Mouse (Mus musculus) hindbrain, embryonic 15.5 days (tissue): ENCODE data around the gene Wipf2. TPM values are rescaled to one million over a fixed set of nuclear protein-coding genes. Genes with fewer than 3 reads are reported as not detected.
A peak's percentile ranks its signal among the peaks of the same experiment; 100 is the strongest.
"Not testable (repeated sequence)": the region's sequence is repeated elsewhere in the genome, so short reads cannot be mapped to it uniquely, and the experiment has no call there.

Experiments
- ATAC-seq: fragments of 200-750 bp; cut with Nextera tagmentation; 2 replicates; pipeline ENCODE4 v1.8.0; 2017; ENCODE audit warnings: low read depth, moderate number of reproducible peaks, moderate TSS enrichment; ENCODE audit not compliant: low FRiP score
- H3K27ac ChIP-seq: fragments of 300-500 bp; sonication (generic); replicated peaks from 2 replicates; pipeline ENCODE4 v1.5.1; 2015; ENCODE audit warnings: mild to moderate bottlenecking, inconsistent platforms
- H3K27me3 ChIP-seq: fragments of 300-500 bp; sonication (generic); 2 replicates; pipeline ENCODE4 v1.6.1; 2015; ENCODE audit warnings: control low read depth, inconsistent platforms
- H3K36me3 ChIP-seq: fragments of 300-500 bp; sonication (generic); 2 replicates; pipeline ENCODE4 v1.6.1; 2015; ENCODE audit warnings: control low read depth, inconsistent platforms
- H3K4me1 ChIP-seq: fragments of 300-500 bp; sonication (generic); replicated peaks from 2 replicates; pipeline ENCODE4 v1.6.1; 2015; ENCODE audit warnings: control low read depth, inconsistent platforms
- H3K4me2 ChIP-seq: fragments of 300-500 bp; sonication (generic); 2 replicates; pipeline ENCODE4 v1.6.1; 2015; ENCODE audit warnings: moderate library complexity, mild to moderate bottlenecking, inconsistent platforms
- H3K4me3 ChIP-seq: fragments of 300-500 bp; sonication (generic); 2 replicates; pipeline ENCODE4 v1.5.1; 2015; ENCODE audit warnings: mild to moderate bottlenecking, inconsistent platforms
- H3K9ac ChIP-seq: fragments of 300-500 bp; sonication (generic); 2 replicates; pipeline ENCODE4 v1.6.1; 2015; ENCODE audit warnings: inconsistent platforms
- H3K9me3 ChIP-seq: fragments of 300-500 bp; sonication (generic); 2 replicates; pipeline ENCODE4 v1.6.1; 2016; ENCODE audit warnings: control low read depth, inconsistent platforms
- WGBS: fragments of 180-500 bp; shearing (Covaris S2); methylation state at CpG from one replicate; pipeline ENCODE4 v1.1.7; 2015; 5-methylcytosine and 5-hydroxymethylcytosine counted together
- polyA plus RNA-seq: library from polyadenylated mRNA; unstranded; fragments of >200 nt; fragmentation: Nextera tagmentation; extraction: Ambion mirVana; gene quantifications from 2 replicates; pipeline ENCODE4 v1.2.1, GENCODE M21; 2015

Gene Wipf2
- polyA plus RNA-seq, result 4.4 and 4.5 TPM in 2 replicates

DNA sequence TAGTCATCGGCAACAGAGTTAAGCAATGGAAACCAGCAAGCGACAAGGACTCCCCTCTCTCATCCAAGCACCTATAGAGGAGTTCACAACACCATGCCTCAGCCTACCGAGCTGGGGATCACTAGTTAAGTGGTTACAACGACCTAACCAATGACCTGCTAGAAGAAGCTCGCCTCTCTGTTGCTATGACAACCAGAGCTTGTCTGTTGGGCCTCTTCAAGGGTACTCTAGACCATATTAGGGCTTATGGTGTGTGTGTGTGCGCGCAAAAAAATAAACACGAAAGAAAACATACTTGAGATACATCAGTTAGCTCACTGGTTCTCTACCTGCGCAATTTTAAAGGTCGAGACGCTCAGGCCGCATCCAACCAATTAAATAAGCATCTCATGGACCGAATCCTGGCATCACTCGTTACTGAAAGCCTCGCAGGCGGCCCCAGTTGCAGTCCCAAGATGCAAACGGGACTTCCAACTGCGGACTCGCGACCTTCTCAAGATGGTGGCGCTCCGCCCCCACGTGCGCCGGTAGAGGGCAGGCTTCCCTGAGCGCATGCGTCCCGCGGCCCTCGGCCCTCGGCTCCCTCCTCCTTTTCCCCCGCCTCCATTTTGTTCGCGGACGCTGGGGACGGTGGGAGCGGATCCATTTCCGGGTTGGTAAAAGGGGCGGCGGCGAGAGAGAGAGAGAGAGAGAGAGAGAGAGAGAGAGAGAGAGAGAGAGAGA, at the start of gene Wipf2:
TSS of gene Wipf2 (plus strand) at position 611 of the 723 bp plus-strand sequence.
- peak; percentile 91 for ATAC-seq

DNA sequence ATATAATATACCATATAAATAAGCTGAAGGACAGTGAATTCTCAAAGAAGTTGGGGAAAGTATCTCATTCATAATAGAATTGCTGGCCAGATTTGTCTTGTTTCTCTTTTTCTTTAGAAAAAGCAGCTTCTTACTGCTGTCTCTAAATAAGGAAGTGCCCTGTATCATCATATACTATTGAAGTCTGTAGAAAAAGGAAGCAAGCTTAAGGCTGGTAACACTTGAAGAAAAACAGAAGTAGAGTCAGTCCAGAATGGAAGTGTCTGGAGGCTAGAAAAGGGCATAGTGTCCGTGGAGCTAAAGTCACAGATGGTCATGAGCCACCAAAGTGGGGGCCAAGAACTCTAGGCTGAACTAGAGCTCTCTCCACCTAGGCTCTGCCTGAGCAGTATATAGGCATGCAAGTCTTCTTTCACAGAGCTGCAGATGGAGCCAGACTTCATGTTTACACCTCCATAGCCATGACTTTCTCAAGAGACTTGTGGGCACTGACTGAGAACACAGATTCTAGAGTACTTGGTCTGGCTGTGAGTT, 46.7 kb upstream of the Wipf2 start:
- Histone ChIP-seq H3K4me3 (no peak overlapping the region), H3K9ac (no peak overlapping the region), H3K36me3 (peaks cover 67% of the 10 kb centered on the region), H3K27ac (no peak overlapping the region), H3K27me3 (no peaks in the 10 kb centered on the region), H3K9me3 (no peaks in the 10 kb centered on the region), H3K4me2 (no peak overlapping the region), H3K4me1 (peaks cover 4% of the 10 kb centered on the region)
- no peak for ATAC-seq
- 94% methylated on average over 1 of the region's 1 CpGs for whole genome bisulfite sequencing

More for the DNA sequence above, at the start of gene Wipf2:
- H3K9ac ChIP-seq, result peak within 1 kb of the TSS; percentile 66
- H3K4me2 ChIP-seq, result peak within 1 kb of the TSS; percentile 75
- peak within 1 kb of the TSS; percentile 63 for H3K4me3 ChIP-seq
- 7% methylated on average over 39 of the region's 41 CpGs for WGBS
- H3K4me1 ChIP-seq, result peaks cover 21% of the 10 kb centered on the region
- H3K27ac ChIP-seq, result peak within 1 kb of the TSS; percentile 97
- peaks cover 5% of the 10 kb centered on the region; the same call in 1 of the 2 replicates for H3K36me3 ChIP-seq
- H3K27me3 ChIP-seq, result no peaks in the 10 kb centered on the region
- H3K9me3 ChIP-seq, result no peaks in the 10 kb centered on the region

DNA sequence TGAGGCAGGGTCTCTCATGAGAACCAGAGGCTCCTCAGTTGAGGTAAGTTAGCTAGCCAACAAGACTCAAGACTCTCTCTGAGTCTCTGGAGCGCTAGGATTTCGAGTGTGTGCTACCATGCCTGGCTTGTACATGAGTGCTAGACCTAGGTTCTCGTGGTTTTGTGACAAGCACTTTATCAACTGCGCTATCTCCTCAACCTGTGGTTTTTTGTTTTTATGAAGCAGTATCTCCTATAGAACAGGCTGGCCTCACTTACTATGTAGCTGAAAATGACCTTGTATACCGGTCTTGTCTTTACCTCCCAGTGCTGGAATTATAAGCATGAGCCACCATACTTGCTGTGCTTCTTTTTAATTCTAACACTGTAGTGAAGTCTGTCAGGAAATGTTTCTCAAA, 42.5 kb upstream of the Wipf2 start:
- Histone ChIP-seq H3K4me3 (no peak overlapping the region), H3K27ac (no peak overlapping the region), H3K9me3 (no peaks in the 10 kb centered on the region), H3K4me1 (no peaks in the 10 kb centered on the region), H3K4me2 (no peak overlapping the region), H3K9ac (no peak overlapping the region), H3K27me3 (no peaks in the 10 kb centered on the region), H3K36me3 (peaks cover 87% of the 10 kb centered on the region)
- WGBS, result 95% methylated on average over 5 of the region's 5 CpGs
- ATAC-seq, result no peak

DNA sequence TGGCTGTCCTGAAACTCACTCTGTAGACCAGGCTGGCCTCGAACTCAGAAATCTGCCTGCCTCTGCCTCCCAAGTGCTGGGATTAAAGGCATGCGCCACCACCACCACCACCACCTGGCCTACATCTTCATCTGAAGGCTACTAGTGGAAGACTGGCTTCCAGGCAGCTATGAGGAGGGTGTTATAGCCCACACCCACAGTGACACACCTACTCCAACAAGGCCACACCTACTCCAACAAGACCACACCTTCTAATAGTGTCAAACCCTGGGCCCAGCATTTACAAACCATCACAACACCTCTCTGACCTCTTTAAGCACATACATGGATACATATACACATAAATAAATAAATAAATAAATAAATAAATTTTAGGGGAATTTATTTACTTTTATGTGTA, 37.4 kb upstream of the Wipf2 start:
- WGBS, result 97% methylated on average over 2 of the region's 2 CpGs
- not testable (repeated sequence) for H3K9me3 ChIP-seq, H3K27me3 ChIP-seq, ATAC-seq, H3K27ac ChIP-seq, H3K4me3 ChIP-seq, H3K9ac ChIP-seq, H3K4me1 ChIP-seq, H3K4me2 ChIP-seq
- H3K36me3 ChIP-seq, result peaks cover 86% of the 10 kb centered on the region

DNA sequence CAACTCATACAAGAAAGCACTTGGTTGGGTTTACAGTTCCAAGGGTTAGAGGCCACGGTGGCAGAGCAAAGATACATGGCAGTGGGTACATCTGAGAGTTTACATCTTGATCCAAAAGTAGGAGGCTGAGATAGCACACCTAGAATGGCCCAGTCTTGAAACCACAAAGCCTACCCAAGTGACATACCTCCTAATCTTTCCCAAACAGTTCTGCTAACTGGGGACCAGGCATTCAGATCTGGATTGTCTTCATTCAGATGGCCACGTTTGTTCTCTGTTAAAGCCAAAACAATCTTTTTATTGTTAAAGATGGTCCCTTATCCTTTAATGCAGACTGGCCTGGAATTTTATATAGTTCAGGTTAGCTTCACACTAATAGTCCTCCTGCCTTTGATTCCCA, 35.6 kb upstream of the Wipf2 start:
- no peak for ATAC-seq
- H3K4me2 ChIP-seq, result no peak overlapping the region
- no peaks in the 10 kb centered on the region for H3K4me1 ChIP-seq
- no peak overlapping the region for H3K27ac ChIP-seq
- 91% methylated on average over 2 of the region's 2 CpGs for WGBS
- H3K9me3 ChIP-seq, result no peaks in the 10 kb centered on the region
- no peak overlapping the region for H3K9ac ChIP-seq
- H3K36me3 ChIP-seq, result peaks cover 86% of the 10 kb centered on the region
- no peak overlapping the region for H3K4me3 ChIP-seq
- H3K27me3 ChIP-seq, result no peaks in the 10 kb centered on the region

DNA sequence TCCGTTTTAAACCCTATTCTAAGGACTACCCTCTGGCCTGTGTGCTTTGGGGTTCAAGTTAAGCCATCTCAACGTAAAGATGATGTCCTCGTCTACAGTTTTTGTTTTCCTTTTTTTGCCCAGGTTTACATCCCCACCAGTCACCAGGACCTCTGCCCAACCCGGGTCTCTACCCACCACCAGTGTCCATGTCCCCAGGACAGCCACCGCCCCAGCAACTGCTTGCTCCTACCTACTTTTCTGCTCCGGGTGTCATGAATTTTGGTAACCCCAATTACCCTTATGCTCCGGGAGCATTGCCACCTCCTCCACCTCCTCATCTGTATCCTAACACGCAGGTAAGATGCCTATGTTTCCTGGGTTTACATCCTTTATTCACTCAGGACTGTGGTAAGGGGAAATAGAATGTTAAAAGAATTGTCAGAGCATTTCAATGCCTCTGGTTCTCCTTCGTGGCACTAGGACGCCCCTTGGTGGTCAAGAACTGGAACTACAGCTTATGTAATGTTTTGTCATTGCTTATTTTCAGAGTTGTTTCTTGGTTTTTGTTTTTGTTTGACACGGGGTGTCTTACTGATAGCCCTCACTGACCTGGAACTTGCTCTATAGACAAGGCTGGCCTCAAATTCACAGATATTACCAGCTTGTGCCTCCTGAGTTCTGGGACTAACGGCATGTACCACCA, 34.2 kb upstream of the Wipf2 start:
- no peak overlapping the region for H3K27ac ChIP-seq
- no peak overlapping the region for H3K9ac ChIP-seq
- H3K9me3 ChIP-seq, result no peaks in the 10 kb centered on the region
- no peaks in the 10 kb centered on the region for H3K27me3 ChIP-seq
- peaks cover 84% of the 10 kb centered on the region for H3K36me3 ChIP-seq
- no peak overlapping the region for H3K4me2 ChIP-seq
- WGBS, result 78% methylated on average over 12 of the region's 12 CpGs
- no peaks in the 10 kb centered on the region for H3K4me1 ChIP-seq
- ATAC-seq, result no peak
- no peak overlapping the region for H3K4me3 ChIP-seq

DNA sequence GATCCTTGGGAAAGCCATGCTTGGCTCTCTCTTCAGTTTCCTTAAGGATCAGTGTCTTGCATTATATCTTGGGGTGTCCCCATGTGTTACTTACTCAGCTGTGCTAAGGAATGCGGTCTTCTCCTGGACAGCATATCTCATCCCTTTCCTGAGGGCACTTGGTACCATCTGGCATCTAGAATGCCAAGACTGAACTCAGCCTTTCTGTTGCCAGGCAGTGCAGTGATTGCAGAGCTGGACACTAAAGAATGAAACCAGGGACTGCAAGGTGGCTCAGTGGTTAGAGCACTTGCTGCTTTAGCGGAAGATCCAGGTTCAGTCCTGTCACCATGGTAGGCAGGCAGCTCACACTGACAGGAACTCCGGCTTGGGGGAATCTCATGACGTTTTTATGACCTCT, 33.6 kb upstream of the Wipf2 start:
- no peaks in the 10 kb centered on the region for H3K27me3 ChIP-seq
- no peaks in the 10 kb centered on the region for H3K9me3 ChIP-seq
- H3K4me3 ChIP-seq, result no peak overlapping the region
- no peak overlapping the region for H3K9ac ChIP-seq
- no peak overlapping the region for H3K27ac ChIP-seq
- no peak for ATAC-seq
- peaks cover 81% of the 10 kb centered on the region for H3K36me3 ChIP-seq
- H3K4me2 ChIP-seq, result no peak overlapping the region
- H3K4me1 ChIP-seq, result no peaks in the 10 kb centered on the region
- 83% methylated on average over 4 of the region's 4 CpGs for WGBS

DNA sequence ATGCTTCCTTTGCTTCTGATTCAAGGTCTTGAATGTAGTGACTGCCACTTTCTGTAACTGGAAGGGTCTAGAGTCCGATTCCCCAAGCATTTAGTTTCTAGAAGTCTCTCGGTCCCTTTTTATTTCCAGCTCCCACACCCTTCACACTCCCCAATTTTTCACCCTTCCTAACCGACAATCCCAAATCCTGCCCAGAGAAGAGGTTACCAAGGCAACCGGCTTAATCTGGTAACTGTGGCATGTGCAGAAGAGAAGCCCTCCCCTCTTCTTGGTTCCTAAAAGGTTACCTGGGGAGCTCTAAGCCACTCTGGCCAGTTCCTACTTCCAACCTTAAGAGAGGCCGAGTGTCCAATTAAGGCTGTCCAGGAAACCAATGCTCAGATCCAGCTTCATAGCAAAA, 28.1 kb upstream of the Wipf2 start:
- H3K27me3 ChIP-seq, result no peaks in the 10 kb centered on the region
- H3K36me3 ChIP-seq, result peaks cover 35% of the 10 kb centered on the region
- no peaks in the 10 kb centered on the region for H3K9me3 ChIP-seq
- H3K4me2 ChIP-seq, result no peak overlapping the region
- ATAC-seq, result no peak
- no peak overlapping the region for H3K9ac ChIP-seq
- no peak overlapping the region for H3K4me3 ChIP-seq
- H3K4me1 ChIP-seq, result peaks cover 36% of the 10 kb centered on the region
- 41% methylated on average over 5 of the region's 5 CpGs for WGBS
- no peak overlapping the region for H3K27ac ChIP-seq

DNA sequence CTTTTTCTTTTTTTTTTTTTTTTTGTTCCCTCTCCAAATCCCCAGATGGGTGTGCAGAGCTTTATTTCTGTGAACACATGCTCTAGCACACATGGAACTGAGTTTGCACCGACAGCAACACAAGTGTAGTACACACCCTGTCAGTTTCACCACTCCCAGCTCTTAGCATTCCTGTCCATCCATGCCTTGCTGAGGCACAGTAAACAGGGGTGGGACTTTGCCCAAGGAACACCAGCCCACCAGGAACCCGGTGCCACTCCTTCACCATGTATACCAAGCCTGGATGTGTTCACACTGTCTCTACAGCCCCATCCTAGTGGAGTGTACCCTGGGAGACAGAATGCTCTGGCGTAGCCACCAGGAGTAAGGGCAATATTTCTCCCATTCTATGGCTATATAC, 27.7 kb upstream of the Wipf2 start:
- 74% methylated on average over 3 of the region's 3 CpGs for WGBS

DNA sequence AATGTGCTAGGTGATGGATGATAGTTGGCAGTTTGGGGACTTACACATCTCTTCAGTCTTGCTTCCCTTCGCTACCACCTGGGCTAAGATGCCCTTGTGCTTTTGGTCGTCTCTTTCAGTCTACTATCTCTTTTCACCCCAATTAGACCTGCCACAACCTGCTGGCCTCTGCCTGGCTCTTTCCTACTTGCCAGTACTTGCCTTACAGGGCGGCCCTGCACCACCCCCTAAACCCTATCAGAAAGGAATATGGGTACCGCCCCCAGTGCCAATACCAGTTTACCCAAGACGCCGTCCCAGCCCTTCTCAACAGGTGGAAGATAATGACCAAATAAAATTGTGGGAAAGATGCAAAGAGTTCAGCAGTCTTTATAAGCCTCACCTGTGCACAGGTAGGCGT, 27.3 kb upstream of the Wipf2 start:
- H3K9ac ChIP-seq, result no peak overlapping the region
- peaks cover 32% of the 10 kb centered on the region for H3K36me3 ChIP-seq
- 26% methylated on average over 7 of the region's 7 CpGs for WGBS
- peak overlapping the region; percentile 95 for H3K4me2 ChIP-seq
- peaks cover 36% of the 10 kb centered on the region for H3K4me1 ChIP-seq
- ATAC-seq, result no peak
- H3K9me3 ChIP-seq, result no peaks in the 10 kb centered on the region
- peak overlapping the region; percentile 96 for H3K4me3 ChIP-seq
- no peaks in the 10 kb centered on the region for H3K27me3 ChIP-seq
- H3K27ac ChIP-seq, result no peak overlapping the region; the same call in 1 of the 2 replicates

More for the DNA sequence above, 27.7 kb upstream of the Wipf2 start:
- H3K4me1 ChIP-seq, result peaks cover 36% of the 10 kb centered on the region
- H3K27ac ChIP-seq, result no peak overlapping the region
- H3K27me3 ChIP-seq, result no peaks in the 10 kb centered on the region
- no peak overlapping the region for H3K4me3 ChIP-seq
- no peak for ATAC-seq
- H3K36me3 ChIP-seq, result peaks cover 35% of the 10 kb centered on the region
- H3K9me3 ChIP-seq, result no peaks in the 10 kb centered on the region
- H3K9ac ChIP-seq, result no peak overlapping the region
- peak overlapping the region; percentile 95; the same call in 1 of the 2 replicates for H3K4me2 ChIP-seq

DNA sequence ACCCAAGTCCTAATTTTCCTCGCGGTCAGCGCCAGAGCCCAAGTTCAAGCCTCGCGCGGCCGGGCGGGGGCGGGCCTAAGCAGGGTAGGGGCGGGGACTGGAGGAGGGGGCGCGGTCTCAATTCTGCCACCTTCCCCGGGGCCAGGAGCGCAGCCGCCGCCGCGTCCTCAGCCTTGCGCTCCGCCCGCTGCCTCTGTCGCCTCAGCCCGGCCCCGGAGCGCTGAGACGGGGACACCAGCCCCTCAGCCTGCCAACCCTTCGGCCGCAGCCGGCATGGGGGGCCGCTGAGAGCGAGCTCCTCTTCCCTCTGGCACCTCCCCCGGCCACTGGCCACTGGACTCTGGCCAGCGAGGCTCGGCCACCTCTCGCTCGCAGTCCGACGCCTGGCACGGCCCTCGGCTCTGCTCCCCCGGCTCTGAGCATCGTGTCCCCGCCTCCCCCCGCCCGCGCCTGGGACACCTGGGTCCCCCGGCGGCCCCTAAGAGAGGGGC, 26.7 kb upstream of the Wipf2 start, which contains the start of gene Rapgefl1:
TSS of gene Rapgefl1 (plus strand) at position 135 of the 491 bp plus-strand sequence.
- peaks cover 27% of the 10 kb centered on the region for H3K36me3 ChIP-seq
- peak within 1 kb of the TSS; percentile 95 for H3K4me2 ChIP-seq
- H3K4me1 ChIP-seq, result peaks cover 36% of the 10 kb centered on the region
- no peaks in the 10 kb centered on the region for H3K9me3 ChIP-seq
- peak within 1 kb of the TSS; percentile 96 for H3K4me3 ChIP-seq
- peak within 1 kb of the TSS; percentile 93 for H3K9ac ChIP-seq
- 0% methylated on average over 24 of the region's 48 CpGs for WGBS
- H3K27me3 ChIP-seq, result no peaks in the 10 kb centered on the region
- peak within 1 kb of the TSS; percentile 85 for H3K27ac ChIP-seq
- peak; percentile 89 for ATAC-seq

DNA sequence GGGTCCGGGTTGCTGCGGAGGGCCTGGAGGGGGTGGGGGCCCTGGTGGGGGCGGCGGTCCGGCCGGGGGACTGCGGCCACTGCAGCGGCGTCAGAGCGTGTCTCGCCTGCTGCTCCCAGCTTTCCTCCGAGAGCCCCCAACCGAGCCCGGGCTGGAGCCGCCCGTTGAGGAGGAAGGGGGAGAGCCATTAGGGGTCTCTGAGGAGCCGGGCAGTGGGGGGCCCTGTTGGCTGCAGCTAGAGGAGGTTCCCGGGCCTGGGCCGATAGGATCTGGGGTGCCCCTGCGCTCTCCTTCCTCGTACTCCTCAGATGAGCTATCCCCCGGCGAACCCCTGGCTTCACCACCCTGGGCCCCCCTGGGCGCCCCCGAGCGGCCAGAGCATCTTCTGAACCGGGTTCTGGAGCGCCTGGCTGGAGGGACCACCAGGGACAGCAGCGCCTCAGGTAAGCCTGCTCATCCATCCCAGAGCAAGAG, 26.2 kb upstream of the Wipf2 start:
- 3% methylated on average over 22 of the region's 29 CpGs for WGBS

More for the DNA sequence above, 26.2 kb upstream of the Wipf2 start:
- peak overlapping the region; percentile 95 for H3K4me2 ChIP-seq
- peaks cover 21% of the 10 kb centered on the region for H3K36me3 ChIP-seq
- H3K9me3 ChIP-seq, result no peaks in the 10 kb centered on the region
- peak; percentile 53 for ATAC-seq
- H3K9ac ChIP-seq, result peak overlapping the region; percentile 93
- H3K4me1 ChIP-seq, result peaks cover 36% of the 10 kb centered on the region
- H3K27ac ChIP-seq, result peak overlapping the region; percentile 85
- H3K27me3 ChIP-seq, result no peaks in the 10 kb centered on the region
- H3K4me3 ChIP-seq, result peak overlapping the region; percentile 96
